Mouse (Mus musculus): ENCODE measurements at regions not wholly inside any gene's neighbourhood (a gene's known extent, or its start where the extent isn't known, plus 50 kb on each side); places are given as distances from the start of the nearest gene placed in this dataset.
"Not testable (repeated sequence)": the region's sequence is repeated elsewhere in the genome, so short reads cannot be mapped to it uniquely, and the experiment has no call there.

DNA sequence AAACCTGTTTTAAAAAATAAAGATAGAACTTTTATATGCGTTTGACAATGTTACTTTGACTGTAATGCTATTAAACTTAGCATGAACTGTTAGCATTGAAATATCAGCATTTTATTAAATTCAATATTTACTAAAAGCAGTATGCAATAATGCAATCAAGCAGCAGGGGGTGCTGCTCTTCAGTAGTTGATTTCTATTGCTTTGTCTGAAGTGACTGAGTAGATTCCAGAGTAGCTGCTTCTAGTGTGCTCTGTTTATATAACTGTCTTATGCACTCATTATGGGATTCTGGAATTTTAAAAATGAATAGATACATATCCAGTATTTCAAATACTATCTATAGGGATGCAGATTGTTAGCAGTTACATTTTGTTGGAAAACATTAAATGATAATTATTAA lies 146.2 kb downstream of the Gm28710 start:
- DNase-seq (ENCODE audit: low spot score in 2 of 2): peak in 1 of 2 experiments; percentile 33

DNA sequence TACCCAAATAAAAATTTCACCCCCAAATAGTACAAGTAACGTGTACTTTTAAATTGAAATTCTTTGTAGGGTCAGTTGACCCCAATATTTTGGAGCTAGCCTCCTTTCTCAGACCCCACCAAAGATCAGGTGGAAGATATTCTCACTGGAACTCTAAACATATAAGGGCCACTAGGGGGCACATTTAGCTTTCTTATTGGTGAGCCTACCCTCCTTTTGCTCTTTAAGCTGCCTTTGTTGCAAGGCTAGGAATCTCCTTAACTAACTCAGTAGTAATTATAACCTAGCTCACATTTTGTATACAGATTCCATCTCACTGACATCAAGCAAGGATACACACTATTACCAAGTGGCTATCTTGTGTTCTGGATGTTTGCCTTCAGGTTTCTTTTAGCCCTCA lies 155.8 kb downstream of the Gm28710 start:
- DNase-seq (ENCODE audit: low spot score in 2 of 2): no peak

DNA sequence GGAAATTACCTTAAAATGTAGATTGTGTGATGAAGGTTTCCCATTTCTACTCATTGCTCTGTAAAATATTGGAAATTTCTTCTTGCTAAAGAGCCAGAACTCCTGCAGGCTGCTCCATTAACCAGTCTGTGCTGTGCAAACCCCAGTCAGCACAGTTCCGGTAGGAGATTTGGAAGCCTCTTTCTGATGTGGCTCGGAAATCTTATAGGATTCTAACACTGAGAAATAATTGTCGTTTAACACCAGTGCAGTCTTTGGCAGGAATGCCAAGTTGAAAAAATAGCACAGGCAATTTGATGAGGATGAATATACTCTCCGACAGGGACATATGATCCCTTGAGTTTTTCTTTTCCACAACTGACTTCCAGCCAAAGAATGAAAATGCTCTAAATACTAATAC lies 176.1 kb downstream of the Gm28710 start:
- no peak for DNase-seq (ENCODE audit: low spot score in 2 of 2)

GRCm38 (mm10) chr5:16968817-16969216 lies 177.2 kb downstream of the Gm28710 start:
- not testable (repeated sequence) for DNase-seq (ENCODE audit: low spot score in 2 of 2)

- no peak for DNase-seq (ENCODE audit: low spot score in 2 of 2)
Observed at GRCm38 (mm10) chr5:16973206-16973896, 181.7 kb downstream of the Gm28710 start.

GRCm38 (mm10) chr5:16976006-16976405 lies 184.4 kb downstream of the Gm28710 start:
- no peak for DNase-seq (ENCODE audit: low spot score in 2 of 2)

- DNase-seq (ENCODE audit: low spot score in 2 of 2): no peak
Observed at GRCm38 (mm10) chr5:16984877-16985276, 193.3 kb downstream of the Gm28710 start.

- DNase-seq (ENCODE audit: low spot score in 2 of 2): no peak
Observed at GRCm38 (mm10) chr5:16991518-16991917, 199.9 kb downstream of the Gm28710 start.

- DNase-seq (ENCODE audit: low spot score in 2 of 2): no peak
Observed at GRCm38 (mm10) chr5:16999183-16999582, 207.6 kb downstream of the Gm28710 start.

GRCm38 (mm10) chr5:17006807-17007522 lies 215.4 kb downstream of the Gm28710 start:
- no peak for DNase-seq (ENCODE audit: low spot score in 2 of 2)

DNA sequence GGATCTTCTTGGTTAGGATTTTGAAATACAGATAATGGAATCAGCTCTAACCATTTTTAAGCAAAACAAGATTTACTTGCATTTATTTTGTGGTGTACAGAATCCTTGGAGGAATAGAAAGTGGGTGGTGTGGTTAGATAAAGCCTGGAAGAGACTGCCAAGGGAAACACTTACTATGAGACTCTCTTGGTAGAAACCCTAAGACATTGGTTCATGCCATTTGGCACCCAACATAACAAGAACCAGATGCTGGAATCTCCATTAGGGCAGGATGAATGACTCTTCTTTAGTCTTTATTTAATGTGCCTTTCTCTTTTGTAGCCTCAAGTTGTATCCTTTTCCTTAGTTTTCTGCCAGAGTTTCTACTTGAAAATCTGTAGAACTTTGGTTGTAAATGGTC lies 230.0 kb downstream of the Gm28710 start:
- no peak for DNase-seq (ENCODE audit: low spot score in 2 of 2)

GRCm38 (mm10) chr5:17053935-17054334 lies 262.3 kb downstream of the Gm28710 start:
- DNase-seq (ENCODE audit: low spot score in 2 of 2): no peak

- DNase-seq (ENCODE audit: low spot score in 2 of 2): no peak
Observed at GRCm38 (mm10) chr5:17064565-17064964, 273.0 kb downstream of the Gm28710 start.

- DNase-seq (ENCODE audit: low spot score in 2 of 2): no peak
Observed at GRCm38 (mm10) chr5:17080405-17080804, 288.8 kb downstream of the Gm28710 start.

GRCm38 (mm10) chr5:17111556-17111955 lies 261.4 kb upstream of the Speer4f2 start:
- DNase-seq (ENCODE audit: low spot score in 2 of 2): no peak

GRCm38 (mm10) chr5:17112026-17112425 lies 261.0 kb upstream of the Speer4f2 start:
- no peak for DNase-seq (ENCODE audit: low spot score in 2 of 2)

GRCm38 (mm10) chr5:17115035-17115434 lies 257.9 kb upstream of the Speer4f2 start:
- DNase-seq (ENCODE audit: low spot score in 2 of 2): no peak

DNA sequence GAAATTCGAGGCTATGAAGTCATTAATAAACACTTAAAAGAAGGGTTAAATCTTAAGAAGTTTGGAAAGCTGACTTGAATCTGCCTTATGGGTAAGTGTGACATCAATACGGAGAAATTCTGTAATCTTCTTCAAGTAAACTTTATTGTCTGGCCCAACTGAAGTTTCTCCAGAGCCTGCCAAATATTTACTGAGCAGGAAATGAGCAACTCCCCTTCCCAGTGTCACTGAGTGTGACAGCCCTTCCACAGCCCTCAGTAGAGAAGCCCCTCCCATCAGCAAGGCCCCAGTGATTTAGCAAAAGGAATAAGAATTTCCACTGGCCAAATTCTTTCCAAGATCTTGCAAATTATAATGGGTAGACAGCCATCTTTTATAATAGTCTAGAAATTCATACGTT lies 256.9 kb upstream of the Speer4f2 start:
- DNase-seq (ENCODE audit: low spot score in 2 of 2): no peak

DNA sequence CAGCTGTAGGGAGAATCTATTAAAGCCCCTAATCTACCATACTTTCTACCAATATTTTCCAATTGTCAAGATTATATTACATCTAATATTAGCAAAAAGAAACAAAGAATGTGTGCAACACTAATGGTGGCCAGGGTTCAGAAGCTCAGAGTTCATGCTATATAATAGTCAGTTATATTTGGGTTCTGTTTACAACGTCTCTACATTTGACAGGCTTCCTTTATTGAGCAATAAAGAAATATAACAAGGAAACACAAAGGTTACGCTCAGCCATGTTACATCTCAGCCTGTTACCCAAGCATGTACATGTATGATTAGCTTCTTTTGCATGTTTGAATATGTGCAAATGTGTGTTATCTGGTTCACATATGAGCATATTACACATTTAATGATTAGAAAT lies 247.7 kb upstream of the Speer4f2 start:
- no peak for DNase-seq (ENCODE audit: low spot score in 2 of 2)

DNA sequence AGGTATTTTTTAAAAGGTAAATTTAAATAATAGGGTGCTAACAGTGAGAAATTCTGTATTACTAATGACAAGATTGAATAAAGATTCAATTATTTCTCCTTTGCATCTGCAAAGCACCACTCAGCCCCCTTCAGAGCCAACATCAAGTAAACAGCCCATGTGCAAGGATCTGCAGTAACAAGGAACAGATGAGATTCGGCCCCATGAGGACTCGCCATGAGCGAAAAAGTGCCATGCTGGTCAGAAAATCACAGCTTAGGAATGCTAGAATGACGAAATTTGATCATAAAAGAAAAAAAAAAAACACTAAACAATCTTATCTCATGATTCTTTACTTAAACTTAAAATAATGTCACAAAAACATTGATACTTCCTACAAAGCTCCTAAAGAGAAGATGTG lies 245.5 kb upstream of the Speer4f2 start:
- DNase-seq (ENCODE audit: low spot score in 2 of 2): no peak

DNA sequence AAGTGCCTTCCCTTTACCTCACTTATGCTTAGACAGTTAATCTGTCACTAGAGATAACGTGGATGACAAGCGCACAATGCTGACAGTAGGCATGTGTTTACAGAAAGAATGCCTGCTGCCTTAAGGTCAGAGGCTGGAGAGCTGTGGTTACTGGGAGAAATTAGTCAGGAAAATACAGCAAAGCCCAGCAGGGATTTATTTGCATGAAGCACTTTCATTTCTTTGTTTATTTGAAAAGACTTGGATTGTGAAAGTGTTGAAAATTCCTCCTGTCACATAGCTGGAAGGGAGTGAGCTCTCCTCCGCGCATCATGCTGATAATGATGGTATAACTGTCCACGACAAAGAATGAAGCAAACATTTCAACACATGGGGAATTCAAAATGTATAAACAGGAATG lies 237.5 kb upstream of the Speer4f2 start:
- DNase-seq (ENCODE audit: low spot score in 2 of 2): no peak

GRCm38 (mm10) chr5:17141555-17141954 lies 231.4 kb upstream of the Speer4f2 start:
- DNase-seq (ENCODE audit: low spot score in 2 of 2): no peak

DNA sequence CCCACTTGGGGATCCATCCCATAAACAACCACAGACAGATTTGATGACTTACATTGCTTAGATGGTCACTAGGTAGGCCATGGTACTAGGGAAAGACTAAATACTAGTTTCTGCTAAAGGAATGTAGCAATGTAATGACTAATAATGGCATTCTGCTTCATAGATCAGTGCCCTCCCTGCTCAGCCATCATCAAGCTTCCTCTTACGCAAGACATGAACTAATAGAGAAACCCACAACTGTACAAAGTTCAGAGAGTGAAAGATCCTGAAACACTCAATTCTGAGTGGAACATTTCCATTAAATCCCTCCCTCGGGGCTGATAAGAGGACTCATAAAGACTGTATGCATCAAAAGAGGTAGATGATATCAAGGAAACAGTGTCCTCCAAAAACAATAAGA lies 198.4 kb upstream of the Speer4f2 start:
- DNase-seq (ENCODE audit: low spot score in 2 of 2): no peak

Measured in frontal cortex, postnatal 14 days (tissue).